Mouse (Mus musculus) cerebellum, adult 2 months (tissue): ENCODE data around the gene Anapc4.

Experiments
- CTCF ChIP-seq: fragments of 200-500 bp; IDR thresholded peaks from 2 replicates; pipeline ENCODE4 v1.5.1; 2011; ENCODE audit warnings: low read depth, mild to moderate bottlenecking, control low read depth, low read length, moderate library complexity, borderline replicate concordance; ENCODE audit not compliant: insufficient read depth
- POLR2A ChIP-seq: fragments of 200-500 bp; IDR thresholded peaks from 2 replicates; pipeline ENCODE4 v1.6.1; 2011; ENCODE audit warnings: low read length, control low read depth, borderline replicate concordance; ENCODE audit not compliant: insufficient read depth

- TF ChIP-seq CTCF (no peak), POLR2A (no peak)
Observed at GRCm38 (mm10) chr5:52786556-52787322, 47.1 kb upstream of the Anapc4 start.
